Mouse (Mus musculus): Measurements from ENCODE around the gene Filip1.

DNA sequence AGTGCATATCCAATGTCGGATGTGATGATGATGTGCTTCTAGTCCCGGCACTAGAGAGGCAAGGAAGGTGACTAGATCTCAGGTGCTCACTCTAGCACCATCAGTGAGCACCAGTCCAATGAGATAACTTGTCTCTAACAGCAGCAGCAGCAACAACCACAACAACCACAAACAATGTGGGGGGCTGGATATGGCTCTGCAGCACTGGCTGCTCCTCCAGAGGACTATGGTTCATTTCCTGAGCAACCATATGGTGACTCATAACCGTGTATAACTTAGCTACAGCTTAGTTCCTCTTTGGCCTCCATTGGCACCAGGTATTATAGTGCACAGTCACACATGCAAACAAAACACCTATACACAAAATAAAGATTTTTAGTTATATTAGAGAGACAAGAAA is 202.1 kb downstream of the Filip1 start:
- no peak for TF ChIP-seq CTCF (IDR thresholded peaks at IDR 0.05; ENCODE audit: extremely low read depth, insufficient read depth, insufficient read length, insufficient replicate concordance)
- no peak for TF ChIP-seq POLR2A (IDR thresholded peaks at IDR 0.05; ENCODE audit: low read depth, low read length)

Data from spleen, adult 2 months (tissue).